Mouse (Mus musculus): Measurements from ENCODE around the gene Olfr1200.

Olfr1200 gene

GRCm38 (mm10) chr2:88770388-88770787, at the start of gene Olfr1200:
Gene Olfr1200 (minus strand): TSS chr2:88770488.
- DNase-seq, result no peak

GRCm38 (mm10) chr2:88814196-88814595, 43.9 kb upstream of the Olfr1200 start, which contains the start of gene Olfr1202:
Gene Olfr1202 (plus strand): TSS chr2:88814496.
- no peak for DNase-seq

GRCm38 (mm10) chr2:88792736-88793135, 22.4 kb upstream of the Olfr1200 start, which contains the start of gene Olfr1201:
Gene Olfr1201 (plus strand): TSS chr2:88793036.
- no peak for DNase-seq

GRCm38 (mm10) chr2:88760369-88760768, 9.9 kb downstream of the Olfr1200 start, which contains the start of gene Olfr1199:
Gene Olfr1199 (minus strand): TSS chr2:88760469.
- no peak for DNase-seq

GRCm38 (mm10) chr2:88751270-88751669, 19.0 kb downstream of the Olfr1200 start, which contains the start of gene Olfr1198:
Gene Olfr1198 (minus strand): TSS chr2:88751370.
- no peak for DNase-seq

- DNase-seq, result no peak
Measured at GRCm38 (mm10) chr2:88743379-88743778, 26.9 kb downstream of the Olfr1200 start.

GRCm38 (mm10) chr2:88732266-88732665, 38.0 kb downstream of the Olfr1200 start, which contains the start of gene Olfr1197:
Gene Olfr1197 (minus strand): TSS chr2:88732366.
- DNase-seq, result no peak
